Mouse (Mus musculus) E14TG2a.4 (cell line): ENCODE results near the gene Espn.

ENCODE experiments used
- CTCF ChIP-seq: conservative IDR thresholded peaks from 2 replicates; pipeline ENCODE4 v1.5.1; 2014; ENCODE audit warnings: low read length
- POU5F1 ChIP-seq: IDR thresholded peaks from 2 replicates; pipeline ENCODE4 v1.6.1; 2014; ENCODE audit warnings: low read length, borderline replicate concordance

DNA sequence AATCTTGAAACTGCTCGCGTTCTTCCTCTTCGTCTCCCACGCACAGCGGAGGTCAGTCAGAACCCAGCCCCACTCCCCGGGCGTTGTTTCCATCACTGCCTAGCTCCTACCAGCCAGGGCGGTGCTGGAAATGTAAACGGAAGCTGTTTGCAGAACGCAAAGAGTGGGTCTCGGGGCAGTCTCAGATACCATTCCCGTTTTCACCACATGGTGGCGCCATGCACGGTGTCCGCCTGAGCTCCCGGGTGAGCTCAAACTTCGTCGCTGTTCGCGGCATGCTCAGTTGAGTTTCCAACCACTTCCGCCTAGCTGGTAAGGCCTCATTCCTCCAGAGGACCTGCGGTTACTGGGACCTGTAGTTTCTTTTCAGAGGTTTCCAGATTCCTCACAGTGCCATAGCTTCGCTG is 1.6 kb upstream of the Espn start:
- TF ChIP-seq CTCF (peak; percentile 87), POU5F1 (no peak)
